Mouse (Mus musculus) lung, postnatal 36 days (tissue): ENCODE measurements around the gene Tulp4.

Source experiments
- DNase-seq: peaks from one replicate; pipeline ENCODE4 v3.0.0; 2022; ENCODE audit warnings: mixed read lengths

Gene Tulp4

GRCm38 (mm10) chr17:6125441-6125840 lies 19.2 kb downstream of the Tulp4 start:
- no peak for DNase-seq

DNA sequence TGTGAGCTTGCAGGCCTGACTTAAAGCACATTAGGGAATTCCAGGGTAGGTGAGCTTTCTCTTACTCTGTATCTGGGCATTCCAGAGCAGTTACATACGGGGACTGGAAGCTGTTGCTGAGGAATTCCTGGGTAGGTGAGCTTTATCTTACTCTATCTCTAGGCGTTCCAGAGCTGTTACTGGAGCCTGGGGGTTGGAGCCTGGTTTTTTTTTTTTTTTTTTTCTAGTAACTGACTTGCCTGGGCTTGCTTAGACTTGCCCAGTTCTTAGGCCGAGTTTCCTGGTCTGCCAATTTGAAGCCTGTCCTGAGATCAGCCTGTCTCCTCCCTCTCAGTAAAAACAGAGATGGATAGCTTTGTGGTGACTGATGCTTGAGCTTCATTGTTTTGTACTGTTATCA lies 21.8 kb downstream of the Tulp4 start:
- no peak for DNase-seq

DNA sequence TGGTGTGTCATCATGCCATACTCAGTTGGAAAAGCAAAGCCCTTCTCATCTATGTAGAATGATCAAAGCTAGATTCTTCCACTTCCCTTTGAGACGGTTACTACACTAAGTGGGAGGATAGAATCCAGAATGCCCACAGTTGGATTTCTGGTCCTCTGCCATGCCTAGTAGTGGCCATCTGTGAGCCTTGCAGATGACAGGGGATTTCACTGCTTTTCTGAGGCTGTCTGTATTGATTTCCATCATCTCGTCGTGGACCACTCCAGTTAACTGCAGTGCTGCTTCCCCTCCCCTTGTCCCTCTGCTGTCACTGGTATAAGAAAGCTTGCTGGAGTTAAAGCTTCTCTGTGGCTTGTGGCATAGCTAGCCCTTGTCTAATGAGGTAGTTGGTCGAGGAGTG lies 23.1 kb downstream of the Tulp4 start:
- DNase-seq: no peak

DNA sequence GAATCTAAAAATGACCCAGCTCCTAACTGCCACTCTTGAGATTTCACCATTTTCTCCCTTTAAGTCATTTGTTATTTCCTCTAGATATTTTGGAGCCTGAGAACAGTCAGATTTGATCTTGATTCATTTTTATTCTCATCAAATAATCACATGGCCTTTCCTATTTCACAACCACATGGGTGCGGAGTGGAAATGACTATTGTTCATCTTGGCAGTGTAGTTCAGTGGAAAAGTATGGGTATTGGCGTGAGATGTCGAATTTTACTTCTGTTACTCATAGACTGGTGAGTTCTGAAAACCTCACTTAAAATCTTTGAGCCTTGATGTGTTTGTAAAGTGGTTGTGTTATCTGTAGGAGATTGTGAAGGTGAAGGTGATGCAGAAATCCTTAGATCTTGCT lies 24.8 kb downstream of the Tulp4 start:
- peak; percentile 23 for DNase-seq

- peak; percentile 31 for DNase-seq
Measured at GRCm38 (mm10) chr17:6140875-6141274, 34.6 kb downstream of the Tulp4 start.

DNA sequence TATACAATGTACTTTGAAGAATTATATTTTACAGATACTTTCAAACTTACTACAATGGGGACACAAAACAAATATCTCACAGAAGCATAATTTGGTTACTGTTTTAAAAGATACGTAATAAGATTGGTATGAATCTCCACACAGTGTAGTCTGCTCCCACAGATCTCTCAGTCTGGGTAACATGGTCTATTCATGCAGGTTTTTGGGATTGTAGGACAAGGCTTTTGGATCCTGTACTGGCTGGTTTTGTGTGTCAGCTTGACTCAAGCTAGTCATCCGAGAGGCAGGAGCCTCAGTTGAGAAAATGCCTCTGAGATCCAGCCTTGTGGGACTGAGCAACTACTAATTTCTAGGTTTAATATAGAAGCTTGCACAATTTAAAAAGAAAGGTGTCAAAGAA lies 35.1 kb downstream of the Tulp4 start:
- DNase-seq: no peak

DNA sequence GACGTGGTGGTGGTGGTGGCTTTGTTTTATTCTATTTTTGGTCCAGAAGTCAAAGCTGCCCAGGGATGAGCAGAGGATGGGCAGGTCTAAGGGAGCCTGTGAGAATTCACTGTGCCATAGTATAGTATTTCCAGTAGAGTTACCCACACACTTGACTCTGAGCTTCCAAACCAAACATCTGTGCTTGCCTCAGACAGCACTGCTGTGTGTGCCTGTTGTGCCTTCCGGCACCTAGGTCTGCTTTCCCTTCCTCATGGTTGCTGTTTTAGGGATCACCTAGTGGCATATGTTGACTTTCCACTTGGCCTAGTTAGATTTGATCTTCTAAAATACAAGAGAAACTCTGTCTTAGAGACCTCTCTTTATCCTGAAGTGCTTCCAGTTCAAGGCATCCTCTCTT lies 39.0 kb downstream of the Tulp4 start:
- DNase-seq: no peak

- no peak for DNase-seq
Measured at GRCm38 (mm10) chr17:6152941-6153340, 46.7 kb downstream of the Tulp4 start.

DNA sequence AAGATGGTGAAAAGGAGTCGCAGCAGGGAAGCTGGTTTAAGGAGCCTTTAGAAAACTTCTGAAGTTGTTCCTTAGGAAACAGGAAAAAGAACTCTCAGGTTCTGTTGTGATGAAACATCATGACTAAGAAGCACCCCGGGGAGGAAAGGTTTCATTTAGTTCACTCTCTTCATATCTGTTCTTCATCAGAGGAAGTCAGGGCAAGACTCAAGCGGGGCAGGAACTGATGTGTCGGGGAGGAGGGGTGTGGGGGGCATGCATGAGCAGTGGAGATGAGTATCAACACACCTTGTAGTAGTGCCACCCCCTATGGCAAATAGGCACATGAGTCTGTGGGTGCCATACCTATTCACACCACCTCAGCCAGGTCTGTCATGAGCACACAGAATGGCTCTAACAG lies 47.3 kb downstream of the Tulp4 start:
- DNase-seq: no peak

DNA sequence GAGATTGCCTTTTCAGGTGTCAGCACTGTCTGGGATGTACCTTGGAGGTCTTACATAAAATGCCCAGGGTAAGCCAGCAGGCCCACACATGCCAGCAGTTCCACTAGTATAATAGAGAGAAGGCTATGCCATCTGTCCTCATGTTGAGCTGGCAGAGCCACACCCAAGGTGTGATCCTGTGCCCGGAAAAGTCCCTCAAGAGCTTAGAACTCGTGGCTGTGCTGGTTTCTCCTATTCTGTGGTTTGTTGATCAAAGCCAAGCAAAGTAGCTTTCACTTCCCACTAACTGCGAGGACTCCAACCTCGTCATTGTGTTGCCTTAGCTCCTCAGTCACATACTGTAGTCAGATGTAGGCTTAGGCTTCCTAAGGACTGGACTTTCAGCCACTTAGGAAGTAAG lies 48.1 kb downstream of the Tulp4 start:
- DNase-seq: no peak

GRCm38 (mm10) chr17:6160495-6160894 lies 54.3 kb downstream of the Tulp4 start:
- no peak for DNase-seq

DNA sequence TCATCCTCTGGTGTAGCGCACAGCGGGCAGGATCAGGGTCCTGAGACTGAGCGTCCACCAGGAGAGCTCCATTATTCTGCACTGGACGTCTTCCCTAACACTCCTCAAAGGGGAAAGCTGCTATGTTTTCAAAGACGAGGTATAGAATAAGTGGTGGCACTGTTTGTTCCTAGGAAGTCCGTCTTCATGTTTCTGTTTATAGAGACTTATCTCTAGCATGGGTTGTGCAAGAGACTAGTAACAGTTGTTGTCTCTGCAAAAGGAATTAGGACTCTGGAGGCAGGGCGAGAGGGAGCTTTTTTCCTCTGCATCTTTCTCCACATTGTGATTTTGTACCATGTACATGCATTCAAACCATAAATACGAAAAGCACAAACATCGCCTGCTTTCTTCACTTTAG lies 55.7 kb downstream of the Tulp4 start:
- DNase-seq: peak; percentile 38

DNA sequence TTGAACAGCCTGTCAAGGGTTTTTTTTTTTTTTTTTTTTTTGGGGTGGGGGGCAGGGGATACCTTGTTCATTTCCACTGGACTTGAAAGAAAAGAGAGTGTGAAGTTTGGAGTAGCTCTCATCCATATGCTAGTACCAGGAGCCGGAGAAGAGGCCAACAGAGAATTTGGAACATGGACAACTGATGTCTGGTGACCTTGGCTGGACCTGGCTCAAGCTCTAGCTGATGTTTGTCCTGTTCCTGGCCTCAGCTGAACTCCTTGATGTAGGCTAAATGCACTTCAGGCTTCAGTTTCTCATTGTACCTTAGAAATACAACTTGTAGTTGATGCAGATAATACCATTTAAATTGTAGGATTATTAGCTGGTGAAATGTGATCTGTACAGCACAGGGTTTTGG lies 56.5 kb downstream of the Tulp4 start:
- peak; percentile 20 for DNase-seq

DNA sequence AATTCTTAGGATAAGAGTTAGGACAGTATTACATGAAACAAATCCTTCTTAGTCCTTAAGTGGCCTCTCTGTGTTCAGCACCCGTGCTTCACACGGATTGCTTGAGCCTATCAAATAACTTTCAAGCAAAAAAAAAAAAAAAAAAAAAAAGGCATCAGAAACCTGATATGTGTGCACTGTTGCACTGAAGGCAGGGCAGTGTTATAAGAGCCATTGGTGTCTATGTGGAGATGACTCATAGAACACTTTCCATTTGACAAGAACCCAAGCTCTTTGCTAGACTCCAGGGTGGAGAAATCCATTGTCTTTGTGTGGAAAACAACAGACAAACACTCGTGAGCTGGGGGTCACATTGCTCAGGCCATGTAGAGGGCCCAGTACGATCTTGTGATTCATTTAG lies 58.7 kb downstream of the Tulp4 start:
- peak; percentile 14 for DNase-seq

DNA sequence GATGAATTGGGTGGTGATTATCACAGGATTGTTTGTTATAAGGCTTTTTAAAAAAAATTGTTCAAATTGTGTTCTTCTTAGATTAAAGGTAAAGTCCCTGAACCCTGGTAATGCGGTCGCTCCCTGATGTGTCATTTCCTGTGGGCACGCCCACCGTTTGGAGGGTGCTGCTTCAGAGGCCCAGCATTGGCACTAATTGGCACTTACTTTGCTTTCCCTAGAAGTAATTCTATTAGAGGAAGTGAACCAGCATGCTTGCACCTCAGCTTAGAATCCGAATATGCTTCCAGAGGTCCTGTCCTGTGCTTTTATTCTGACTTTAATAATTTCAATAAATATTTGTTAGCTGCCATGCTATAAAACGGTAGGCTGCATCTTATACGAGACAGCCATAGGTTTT lies 66.2 kb downstream of the Tulp4 start:
- peak; percentile 61 for DNase-seq

DNA sequence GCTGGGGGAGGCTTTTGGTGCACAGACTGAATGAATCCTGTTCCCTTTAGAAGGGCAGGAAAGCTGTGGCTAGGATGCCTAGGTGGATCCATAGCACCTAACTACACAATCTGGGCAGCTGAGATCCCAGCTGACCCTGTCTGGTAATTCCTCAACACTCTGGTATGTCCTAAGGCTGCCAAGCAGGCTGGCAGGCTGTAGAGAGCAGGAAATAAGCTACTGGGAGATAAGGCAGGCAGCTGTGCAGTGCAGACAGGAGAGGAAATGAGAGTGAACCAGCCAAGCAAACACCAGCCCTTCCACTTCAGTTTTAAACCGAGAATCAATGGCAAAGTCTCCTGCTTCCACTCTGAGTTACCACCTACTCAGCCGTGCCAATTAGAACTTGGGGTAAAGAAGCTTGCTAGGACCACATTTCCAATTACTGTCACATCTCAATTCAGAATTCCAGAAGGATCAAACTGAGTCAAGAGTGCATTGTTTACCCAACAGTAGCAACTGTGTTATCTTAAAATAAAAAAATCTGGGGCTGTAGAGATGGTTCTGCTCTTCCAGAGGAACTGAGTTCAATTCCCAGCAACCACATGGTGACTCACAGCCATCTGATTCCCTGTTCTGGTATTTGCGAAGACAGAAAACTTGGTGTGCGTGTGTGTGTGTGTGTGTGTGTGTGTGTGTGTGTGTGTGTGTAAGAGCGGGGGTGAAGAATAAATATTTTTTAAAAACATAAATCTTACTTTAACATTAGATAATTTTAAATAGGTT lies 66.9 kb downstream of the Tulp4 start:
- DNase-seq: peak; percentile 90

- DNase-seq: no peak
Measured at GRCm38 (mm10) chr17:6174574-6174973, 68.3 kb downstream of the Tulp4 start.

GRCm38 (mm10) chr17:6178564-6179267 lies 72.5 kb downstream of the Tulp4 start:
- DNase-seq: no peak

GRCm38 (mm10) chr17:6179389-6179788 lies 73.2 kb downstream of the Tulp4 start:
- DNase-seq: no peak

- peak; percentile 47 for DNase-seq
Measured at GRCm38 (mm10) chr17:6180421-6180820, 74.2 kb downstream of the Tulp4 start.

- no peak for DNase-seq
Measured at GRCm38 (mm10) chr17:6182715-6183114, 76.5 kb downstream of the Tulp4 start.

GRCm38 (mm10) chr17:6186651-6187050 lies 80.4 kb downstream of the Tulp4 start:
- DNase-seq: no peak

- DNase-seq: no peak
Measured at GRCm38 (mm10) chr17:6187183-6187582, 80.9 kb downstream of the Tulp4 start.

DNA sequence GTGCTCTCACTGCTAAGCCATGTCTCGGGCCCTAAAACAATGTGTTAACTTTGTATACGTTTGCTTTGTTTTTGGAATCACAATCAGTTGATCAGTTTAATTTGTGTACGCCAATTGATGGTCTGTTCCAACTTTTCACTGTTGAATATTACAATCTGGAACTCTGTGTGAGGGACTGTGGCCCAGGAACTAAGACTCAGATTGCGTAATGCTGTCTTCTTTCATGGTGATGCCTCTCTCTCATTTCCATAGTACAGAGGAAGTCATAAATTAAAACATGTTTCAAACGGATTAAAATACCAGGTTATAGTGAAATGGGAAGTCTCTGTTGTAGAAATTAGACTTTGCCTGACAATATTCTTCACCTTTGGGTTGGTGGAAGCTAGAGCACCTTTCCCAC lies 83.0 kb downstream of the Tulp4 start:
- DNase-seq: no peak

- DNase-seq: no peak
Measured at GRCm38 (mm10) chr17:6192275-6192674, 86.0 kb downstream of the Tulp4 start.
